Mouse (Mus musculus) kidney, postnatal 4 days (tissue): ENCODE results near the gene Mynn.

ENCODE experiments used
- DNase-seq, 2 experiments: peaks; one replicate each; pipeline ENCODE4 v3.0.0; 2021; ENCODE audit warnings: mixed read lengths in 2 of 2

The Mynn gene

DNA sequence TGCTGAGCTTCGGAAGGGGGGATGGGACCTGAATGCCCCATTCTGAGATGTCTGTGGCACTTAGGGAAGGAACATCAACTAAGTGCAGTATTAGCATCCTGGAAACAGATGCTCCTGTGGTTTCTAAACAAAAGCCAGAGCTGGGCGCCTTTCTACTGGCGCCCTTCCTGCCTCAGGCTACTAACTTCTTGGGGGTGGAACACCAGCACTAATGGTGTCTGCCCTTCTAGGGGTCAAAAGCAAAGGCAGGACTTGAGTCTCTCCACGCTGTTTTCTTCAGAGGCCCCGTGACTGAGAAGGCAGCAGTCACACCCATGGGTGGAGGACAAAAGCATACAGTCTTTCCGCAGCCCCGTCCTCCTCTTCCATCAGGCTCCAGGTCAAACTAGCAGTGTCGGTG, 44.9 kb downstream of the Mynn start:
- no peak for DNase-seq

DNA sequence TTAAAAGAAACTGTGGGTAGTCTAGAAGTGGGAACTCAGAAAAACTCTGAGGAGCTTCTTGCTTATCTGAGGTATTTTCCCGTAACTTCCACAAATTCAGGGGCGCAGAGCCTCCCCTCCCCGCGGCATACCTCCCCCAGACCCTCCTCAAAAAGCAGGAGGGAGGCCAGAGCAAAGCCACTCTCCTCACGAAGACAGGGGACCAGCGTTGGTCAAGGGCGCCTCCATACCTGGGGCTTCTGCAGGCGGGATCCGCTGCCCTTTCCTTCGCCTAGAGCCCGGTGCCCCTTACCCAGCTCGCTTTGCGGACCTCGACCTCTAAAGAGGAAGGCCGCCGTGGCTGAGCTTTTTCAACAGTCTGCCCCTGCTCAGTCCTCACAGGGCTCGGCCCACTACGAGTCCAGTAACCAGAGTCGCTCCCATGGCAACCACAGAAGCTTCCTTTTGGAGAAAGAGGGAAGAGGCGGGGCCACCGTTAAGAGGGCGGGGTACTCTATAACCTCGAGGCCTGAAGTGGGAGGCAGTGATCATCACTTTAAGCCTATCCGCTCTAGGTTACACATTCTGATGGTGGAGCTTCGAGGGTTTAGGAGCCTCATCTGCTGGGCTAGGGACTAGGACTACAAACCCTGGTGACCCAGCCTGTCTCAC, 45.7 kb downstream of the Mynn start, which contains the start of gene Lrrc34:
Gene Lrrc34, minus strand, starts transcription at position 430 of the 651 bp plus-strand sequence.
- DNase-seq = peak; percentile 78 to 85

- DNase-seq = no peak
Observed at GRCm38 (mm10) chr3:30648466-30648865, 46.6 kb downstream of the Mynn start.

DNA sequence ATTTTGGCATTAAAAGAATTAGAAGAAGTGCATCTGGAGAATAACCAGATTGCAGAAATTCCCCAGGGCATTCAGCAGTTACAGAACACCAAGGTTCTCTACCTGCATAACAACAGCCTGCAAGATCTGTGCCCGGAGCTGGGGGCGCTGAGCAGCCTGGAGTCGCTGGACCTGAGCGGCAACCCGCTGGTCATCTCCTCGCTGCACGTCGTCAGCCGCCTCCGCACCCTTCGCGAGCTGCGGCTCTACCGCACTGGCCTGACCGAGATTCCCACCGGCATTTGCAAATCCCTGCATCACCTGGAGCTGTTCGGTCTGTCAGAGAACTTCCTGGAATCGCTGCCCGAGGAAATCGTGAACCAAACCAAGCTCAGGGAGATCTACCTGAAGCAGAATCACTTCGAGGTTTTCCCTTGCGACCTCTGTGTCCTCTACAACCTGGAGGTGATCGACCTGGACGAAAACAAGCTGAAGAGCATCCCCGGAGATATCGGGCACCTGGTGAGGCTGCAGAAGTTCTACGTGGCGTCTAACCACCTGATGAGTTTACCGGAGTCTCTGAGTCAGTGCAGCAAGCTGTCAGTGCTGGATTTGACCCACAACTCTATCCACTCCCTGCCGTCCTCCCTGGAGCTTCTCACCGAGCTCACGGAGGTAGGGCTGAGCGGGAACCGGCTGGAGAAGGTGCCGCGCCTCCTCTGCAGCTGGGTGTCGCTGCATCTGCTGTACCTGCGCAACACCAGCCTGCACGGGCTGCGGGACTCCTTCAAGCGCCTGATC, 48.4 kb downstream of the Mynn start:
- peak; percentile 48 to 71 for DNase-seq

- DNase-seq = no peak
Observed at GRCm38 (mm10) chr3:30655937-30656336, 54.1 kb downstream of the Mynn start.

GRCm38 (mm10) chr3:30658486-30658885, 56.6 kb downstream of the Mynn start:
- no peak for DNase-seq
